Mouse (Mus musculus) olfactory bulb, adult 2 months (tissue): ENCODE measurements around the gene Man1b1.

Source experiments
- CTCF ChIP-seq: fragments of 200-500 bp; IDR thresholded peaks from 2 replicates; pipeline ENCODE4 v1.5.1; 2012; ENCODE audit warnings: low read depth, mild to moderate bottlenecking, low read length, moderate library complexity; ENCODE audit not compliant: insufficient read depth
- POLR2A ChIP-seq: fragments of 200-500 bp; IDR thresholded peaks from 2 replicates; pipeline ENCODE4 v1.6.1; 2012; ENCODE audit warnings: mild to moderate bottlenecking, low read depth, low read length, moderate library complexity; ENCODE audit not compliant: insufficient read depth

DNA sequence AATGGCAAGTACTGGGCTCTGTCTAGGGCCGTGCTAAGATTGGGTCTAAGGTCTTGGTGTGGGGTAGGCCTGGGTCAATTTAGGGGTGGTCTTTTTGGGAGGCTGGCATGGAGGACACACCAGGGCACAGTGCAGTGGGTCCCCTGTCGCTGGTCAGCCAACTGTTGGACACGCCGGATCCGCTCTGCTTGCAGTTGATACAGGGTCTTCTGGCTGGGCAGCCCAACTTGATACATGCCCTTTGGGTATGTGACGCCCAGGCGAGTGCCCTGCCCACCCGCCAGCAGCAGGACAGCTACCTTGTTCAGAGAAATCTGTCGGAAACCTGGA is 32.6 kb downstream of the Man1b1 start:
- no peak for TF ChIP-seq CTCF
- TF ChIP-seq POLR2A: no peak
